Mouse (Mus musculus): ENCODE data around the gene Nr2f1. TPM values are rescaled to one million over a fixed set of nuclear protein-coding genes. Genes with fewer than 3 reads are reported as not detected.
A peak's percentile ranks its signal among the peaks of the same experiment; 100 is the strongest.

Gene Nr2f1
- polyA plus RNA-seq, 1 experiment from 2014 or later: 12.6 TPM

GRCm38 (mm10) chr13:78184786-78185466 lies 14.6 kb downstream of the Nr2f1 start:
- H3K9me3 ChIP-seq (replicated peaks; ENCODE audit: control insufficient read depth, low read length): no peaks in the 10 kb centered on the region
- no peak overlapping the region for H3K4me2 ChIP-seq (ENCODE audit: low read depth, low read length)
- no peak overlapping the region for H3K27ac ChIP-seq (ENCODE audit: low read length)
- peaks cover 4% of the 10 kb centered on the region; the same call in 1 of the 2 replicates for H3K36me3 ChIP-seq (ENCODE audit: control insufficient read depth, insufficient read depth, low read length)
- no peak overlapping the region for H3K9ac ChIP-seq (ENCODE audit: low read length)
- H3K4me1 ChIP-seq (ENCODE audit: control insufficient read depth, insufficient read depth, low read length): 0 out of 2 replicates have a peak, but pooled peaks cover 2% of the 10 kb centered on the region
- no peak for ATAC-seq (ENCODE audit: insufficient read depth, low FRiP score)
- no peak overlapping the region for H3K4me3 ChIP-seq (replicated peaks; ENCODE audit: low read length)
- H3K27me3 ChIP-seq (ENCODE audit: control insufficient read depth, insufficient read depth, low read length): peaks cover 38% of the 10 kb centered on the region
- 22% methylated on average over 14 of the region's 14 CpGs for WGBS

DNA sequence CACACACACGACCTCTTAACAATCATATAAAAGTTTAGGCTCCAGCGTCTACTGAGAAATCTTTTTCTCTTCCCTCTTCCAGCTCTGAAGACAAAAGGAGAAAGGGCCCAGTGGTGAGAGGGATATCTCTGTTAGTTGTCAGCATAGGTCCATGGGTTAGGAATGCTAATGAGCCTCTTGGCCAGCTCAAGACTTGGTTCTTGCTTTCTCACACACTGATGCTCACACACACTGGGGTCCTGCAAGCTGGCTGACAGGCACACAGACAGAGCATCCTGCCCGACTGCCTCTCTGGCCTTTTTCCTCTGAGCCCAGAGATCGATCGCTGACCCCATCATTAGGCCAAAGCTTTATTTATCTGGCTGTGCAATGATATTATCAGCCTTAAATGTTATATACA lies 15.6 kb downstream of the Nr2f1 start:
- H3K4me1 ChIP-seq (ENCODE audit: control insufficient read depth, insufficient read depth, low read length): peaks cover 5% of the 10 kb centered on the region; the same call in 1 of the 2 replicates
- 41% methylated on average over 5 of the region's 5 CpGs for WGBS

GRCm38 (mm10) chr13:78183004-78183403 lies 16.6 kb downstream of the Nr2f1 start:
- H3K9me3 ChIP-seq (replicated peaks; ENCODE audit: control insufficient read depth, low read length): no peaks in the 10 kb centered on the region
- peaks cover 35% of the 10 kb centered on the region for H3K27me3 ChIP-seq (ENCODE audit: control insufficient read depth, insufficient read depth, low read length)
- H3K4me2 ChIP-seq (ENCODE audit: low read depth, low read length): peak overlapping the region; percentile 57; the same call in 1 of the 2 replicates
- H3K9ac ChIP-seq (ENCODE audit: low read length): 0 out of 2 replicates have a peak overlapping the region, but pooled peaks have one; percentile 48
- no peaks in the 10 kb centered on the region for H3K36me3 ChIP-seq (ENCODE audit: control insufficient read depth, insufficient read depth, low read length)
- H3K4me3 ChIP-seq (replicated peaks; ENCODE audit: low read length): peak overlapping the region; percentile 8; the same call in 1 of the 2 replicates
- 20% methylated on average over 5 of the region's 5 CpGs for WGBS
- ATAC-seq (ENCODE audit: insufficient read depth, low FRiP score): no peak
- H3K27ac ChIP-seq (ENCODE audit: low read length): peak overlapping the region; percentile 74; the same call in 1 of the 2 replicates
- peaks cover 5% of the 10 kb centered on the region; the same call in 1 of the 2 replicates for H3K4me1 ChIP-seq (ENCODE audit: control insufficient read depth, insufficient read depth, low read length)

More for the DNA sequence above, 15.6 kb downstream of the Nr2f1 start:
- Histone ChIP-seq H3K9ac (ENCODE audit: low read length) (no peak overlapping the region), H3K27ac (ENCODE audit: low read length) (no peak overlapping the region), H3K36me3 (ENCODE audit: control insufficient read depth, insufficient read depth, low read length) (peaks cover 4% of the 10 kb centered on the region; the same call in 1 of the 2 replicates), H3K27me3 (ENCODE audit: control insufficient read depth, insufficient read depth, low read length) (peaks cover 41% of the 10 kb centered on the region), H3K4me2 (ENCODE audit: low read depth, low read length) (no peak overlapping the region), H3K4me3 (replicated peaks; ENCODE audit: low read length) (no peak overlapping the region), H3K9me3 (replicated peaks; ENCODE audit: control insufficient read depth, low read length) (no peaks in the 10 kb centered on the region)
- no peak for ATAC-seq (ENCODE audit: insufficient read depth, low FRiP score)

DNA sequence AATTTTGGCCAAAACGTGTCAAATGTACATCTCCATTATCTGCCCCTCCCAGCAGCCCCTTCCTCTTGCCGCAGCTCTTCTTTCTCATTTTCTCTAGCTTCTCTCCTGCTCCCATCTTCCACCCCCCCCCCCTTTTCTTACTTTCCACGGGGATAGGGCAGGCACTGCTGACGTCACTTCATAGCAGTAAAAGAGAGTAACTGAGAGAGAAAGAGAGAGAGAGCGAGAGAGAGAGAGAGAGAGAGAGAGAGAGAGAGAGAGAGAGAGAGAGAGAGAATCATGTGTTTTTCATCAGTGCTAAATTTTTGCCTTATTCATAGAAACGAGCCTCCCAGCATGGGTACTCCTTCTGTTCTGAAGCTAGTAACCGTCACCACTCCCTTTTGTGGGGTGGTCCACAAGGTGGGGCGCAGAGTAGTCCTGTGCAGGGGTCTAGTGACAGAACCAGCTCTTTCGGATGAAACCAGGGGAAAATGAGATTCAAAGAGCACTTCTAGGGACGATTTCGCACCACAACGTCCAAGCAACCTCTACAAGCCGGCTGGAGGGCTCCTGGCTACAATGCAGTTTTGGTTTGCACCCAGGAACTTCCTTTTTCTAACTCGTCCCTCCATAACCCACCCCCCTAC lies 17.5 kb downstream of the Nr2f1 start:
- Histone ChIP-seq H3K9ac (ENCODE audit: low read length) (peak overlapping the region; percentile 53), H3K27ac (ENCODE audit: low read length) (peak overlapping the region; percentile 74), H3K4me3 (replicated peaks; ENCODE audit: low read length) (peak overlapping the region; percentile 32), H3K9me3 (replicated peaks; ENCODE audit: control insufficient read depth, low read length) (no peaks in the 10 kb centered on the region), H3K36me3 (ENCODE audit: control insufficient read depth, insufficient read depth, low read length) (no peaks in the 10 kb centered on the region), H3K4me1 (ENCODE audit: control insufficient read depth, insufficient read depth, low read length) (peaks cover 3% of the 10 kb centered on the region; the same call in 1 of the 2 replicates), H3K4me2 (ENCODE audit: low read depth, low read length) (peak overlapping the region; percentile 57), H3K27me3 (ENCODE audit: control insufficient read depth, insufficient read depth, low read length) (peaks cover 30% of the 10 kb centered on the region)
- whole genome bisulfite sequencing: 7% methylated on average over 14 of the region's 14 CpGs
- ATAC-seq (ENCODE audit: insufficient read depth, low FRiP score): no peak

DNA sequence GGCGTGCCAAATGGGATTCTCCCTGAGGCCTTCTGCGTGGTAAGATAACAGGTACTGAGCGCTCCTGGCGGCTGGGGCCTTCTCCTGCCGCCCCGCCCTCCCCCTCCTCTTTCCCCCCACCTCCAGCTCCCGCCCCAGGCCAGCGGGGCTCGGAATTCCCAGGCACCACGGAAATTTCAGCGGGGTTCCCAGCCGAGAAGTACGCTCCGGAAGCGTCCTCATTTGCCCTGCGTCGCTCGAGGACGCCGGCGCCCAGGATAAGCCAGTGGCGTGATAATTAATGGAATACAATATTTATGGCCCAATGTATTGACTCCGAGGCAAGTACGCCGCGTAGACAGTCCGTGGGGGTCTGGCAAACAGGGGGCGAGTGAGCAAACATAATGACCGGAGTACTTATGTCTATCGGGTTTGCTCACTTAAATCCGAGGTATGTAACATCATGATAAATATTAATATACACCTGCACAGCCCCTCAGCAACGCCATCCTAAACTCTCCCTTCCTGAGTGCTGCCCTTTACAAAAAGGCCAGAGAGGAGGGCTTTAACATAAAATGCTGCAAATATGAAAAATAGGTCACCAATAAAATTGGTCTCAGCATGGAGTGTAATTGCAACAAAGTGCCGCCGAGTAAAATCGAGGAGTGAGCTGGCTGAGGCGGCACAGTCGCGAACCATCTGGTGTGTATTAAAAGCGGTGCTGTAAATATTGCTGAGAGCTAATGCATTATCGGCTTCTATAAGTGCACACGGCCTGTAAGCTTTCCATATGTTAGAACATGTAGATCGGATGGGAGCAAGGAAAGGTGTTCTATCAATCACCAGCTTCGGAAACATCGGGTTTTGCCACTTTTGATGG lies 18.3 kb downstream of the Nr2f1 start:
- H3K4me2 ChIP-seq (ENCODE audit: low read depth, low read length): peak overlapping the region; percentile 57

GRCm38 (mm10) chr13:78180261-78180660 lies 19.3 kb downstream of the Nr2f1 start:
- Histone ChIP-seq H3K27me3 (ENCODE audit: control insufficient read depth, insufficient read depth, low read length) (peaks cover 21% of the 10 kb centered on the region), H3K36me3 (ENCODE audit: control insufficient read depth, insufficient read depth, low read length) (no peaks in the 10 kb centered on the region), H3K9me3 (replicated peaks; ENCODE audit: control insufficient read depth, low read length) (no peaks in the 10 kb centered on the region), H3K4me3 (replicated peaks; ENCODE audit: low read length) (no peak overlapping the region), H3K4me1 (ENCODE audit: control insufficient read depth, insufficient read depth, low read length) (peaks cover 3% of the 10 kb centered on the region; the same call in 1 of the 2 replicates), H3K4me2 (ENCODE audit: low read depth, low read length) (no peak overlapping the region), H3K9ac (ENCODE audit: low read length) (no peak overlapping the region), H3K27ac (ENCODE audit: low read length) (no peak overlapping the region)
- ATAC-seq (ENCODE audit: insufficient read depth, low FRiP score): no peak
- 45% methylated on average over 3 of the region's 3 CpGs for WGBS

More for the DNA sequence above, 18.3 kb downstream of the Nr2f1 start:
- peaks cover 23% of the 10 kb centered on the region for H3K27me3 ChIP-seq (ENCODE audit: control insufficient read depth, insufficient read depth, low read length)
- no peaks in the 10 kb centered on the region for H3K9me3 ChIP-seq (replicated peaks; ENCODE audit: control insufficient read depth, low read length)
- H3K4me3 ChIP-seq (replicated peaks; ENCODE audit: low read length): peak overlapping the region; percentile 32
- peaks cover 3% of the 10 kb centered on the region; the same call in 1 of the 2 replicates for H3K4me1 ChIP-seq (ENCODE audit: control insufficient read depth, insufficient read depth, low read length)
- H3K9ac ChIP-seq (ENCODE audit: low read length): peak overlapping the region; percentile 55
- ATAC-seq (ENCODE audit: insufficient read depth, low FRiP score): no peak
- H3K36me3 ChIP-seq (ENCODE audit: control insufficient read depth, insufficient read depth, low read length): no peaks in the 10 kb centered on the region
- H3K27ac ChIP-seq (ENCODE audit: low read length): peak overlapping the region; percentile 46; the same call in 1 of the 2 replicates
- 2% methylated on average over 41 of the region's 44 CpGs for WGBS

- H3K9ac ChIP-seq (ENCODE audit: low read length): peak overlapping the region; percentile 59
- H3K4me2 ChIP-seq (ENCODE audit: low read depth, low read length): peak overlapping the region; percentile 50
- ATAC-seq (ENCODE audit: insufficient read depth, low FRiP score): peak; percentile 42; the same call in 1 of the 2 replicates
- H3K27ac ChIP-seq (ENCODE audit: low read length): no peak overlapping the region
- H3K27me3 ChIP-seq (ENCODE audit: control insufficient read depth, insufficient read depth, low read length): peaks cover 22% of the 10 kb centered on the region
- H3K4me3 ChIP-seq (replicated peaks; ENCODE audit: low read length): peak overlapping the region; percentile 38
- H3K36me3 ChIP-seq (ENCODE audit: control insufficient read depth, insufficient read depth, low read length): no peaks in the 10 kb centered on the region
- peaks cover 3% of the 10 kb centered on the region; the same call in 1 of the 2 replicates for H3K4me1 ChIP-seq (ENCODE audit: control insufficient read depth, insufficient read depth, low read length)
- no peaks in the 10 kb centered on the region for H3K9me3 ChIP-seq (replicated peaks; ENCODE audit: control insufficient read depth, low read length)
- 7% methylated on average over 38 of the region's 38 CpGs for WGBS
These were observed 20.1 kb downstream of the Nr2f1 start for GRCm38 (mm10) chr13:78179312-78180097.

DNA sequence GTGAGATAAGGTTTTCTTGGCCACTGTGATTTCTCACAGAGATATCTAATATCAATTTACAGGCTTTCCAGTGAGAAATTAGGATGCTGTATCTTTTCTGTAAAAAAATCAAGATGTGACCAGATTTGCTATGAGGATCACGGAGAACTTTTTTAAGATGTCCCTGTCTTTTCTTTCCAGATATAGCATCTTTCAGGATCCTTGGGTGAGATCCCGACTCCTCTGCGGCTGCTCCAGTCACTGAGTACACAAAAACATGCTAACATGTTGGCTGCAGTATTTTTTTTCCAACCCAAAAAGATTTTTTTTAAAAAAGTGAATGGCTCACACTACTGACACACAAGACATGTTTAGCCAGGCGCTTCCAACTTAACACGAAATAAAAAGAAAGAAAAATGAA lies 20.8 kb downstream of the Nr2f1 start:
- peaks cover 3% of the 10 kb centered on the region; the same call in 1 of the 2 replicates for H3K4me1 ChIP-seq (ENCODE audit: control insufficient read depth, insufficient read depth, low read length)
- no peak for ATAC-seq (ENCODE audit: insufficient read depth, low FRiP score)
- no peak overlapping the region for H3K27ac ChIP-seq (ENCODE audit: low read length)
- WGBS: 24% methylated on average over 5 of the region's 5 CpGs
- peaks cover 25% of the 10 kb centered on the region for H3K27me3 ChIP-seq (ENCODE audit: control insufficient read depth, insufficient read depth, low read length)
- H3K9me3 ChIP-seq (replicated peaks; ENCODE audit: control insufficient read depth, low read length): no peaks in the 10 kb centered on the region
- H3K9ac ChIP-seq (ENCODE audit: low read length): no peak overlapping the region
- no peaks in the 10 kb centered on the region for H3K36me3 ChIP-seq (ENCODE audit: control insufficient read depth, insufficient read depth, low read length)
- peak overlapping the region; percentile 38; the same call in 1 of the 2 replicates for H3K4me3 ChIP-seq (replicated peaks; ENCODE audit: low read length)
- H3K4me2 ChIP-seq (ENCODE audit: low read depth, low read length): no peak overlapping the region

Data from stomach, embryonic 16.5 days (tissue).